Mouse (Mus musculus) urinary bladder, postnatal 25 days (tissue): ENCODE data around the gene Abhd17c.

Experiments used
- DNase-seq: peaks from one replicate; pipeline ENCODE4 v3.0.0; 2022; ENCODE audit warnings: low spot score

Gene Abhd17c

DNA sequence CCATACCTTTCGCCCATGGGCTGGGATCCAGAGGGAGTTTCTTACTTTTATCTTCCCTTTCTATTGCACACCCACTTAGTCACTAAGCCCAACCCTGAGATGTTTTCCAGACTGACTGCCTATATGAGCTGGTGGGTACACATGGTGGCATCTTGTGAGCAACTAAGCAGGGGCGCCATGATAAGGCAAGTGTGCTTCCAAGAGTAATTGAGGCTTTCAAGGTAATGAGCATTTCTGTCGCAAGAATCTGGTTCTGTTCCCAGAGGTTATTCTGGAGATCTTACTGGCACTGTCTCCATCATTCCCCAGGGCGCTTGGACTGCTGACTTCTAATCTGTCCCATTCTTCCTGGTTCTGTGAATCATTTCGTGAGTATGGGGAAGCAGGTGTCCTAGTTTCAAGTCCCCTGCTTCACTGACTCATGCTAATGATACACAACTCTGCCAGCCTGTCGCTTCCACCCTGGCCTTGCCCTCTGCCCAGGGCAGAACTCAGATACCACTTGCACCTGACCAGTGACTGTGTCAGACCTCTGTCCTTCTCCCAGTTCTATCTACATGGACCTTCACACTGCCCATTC lies 34.1 kb downstream of the Abhd17c start:
- DNase-seq = no peak

DNA sequence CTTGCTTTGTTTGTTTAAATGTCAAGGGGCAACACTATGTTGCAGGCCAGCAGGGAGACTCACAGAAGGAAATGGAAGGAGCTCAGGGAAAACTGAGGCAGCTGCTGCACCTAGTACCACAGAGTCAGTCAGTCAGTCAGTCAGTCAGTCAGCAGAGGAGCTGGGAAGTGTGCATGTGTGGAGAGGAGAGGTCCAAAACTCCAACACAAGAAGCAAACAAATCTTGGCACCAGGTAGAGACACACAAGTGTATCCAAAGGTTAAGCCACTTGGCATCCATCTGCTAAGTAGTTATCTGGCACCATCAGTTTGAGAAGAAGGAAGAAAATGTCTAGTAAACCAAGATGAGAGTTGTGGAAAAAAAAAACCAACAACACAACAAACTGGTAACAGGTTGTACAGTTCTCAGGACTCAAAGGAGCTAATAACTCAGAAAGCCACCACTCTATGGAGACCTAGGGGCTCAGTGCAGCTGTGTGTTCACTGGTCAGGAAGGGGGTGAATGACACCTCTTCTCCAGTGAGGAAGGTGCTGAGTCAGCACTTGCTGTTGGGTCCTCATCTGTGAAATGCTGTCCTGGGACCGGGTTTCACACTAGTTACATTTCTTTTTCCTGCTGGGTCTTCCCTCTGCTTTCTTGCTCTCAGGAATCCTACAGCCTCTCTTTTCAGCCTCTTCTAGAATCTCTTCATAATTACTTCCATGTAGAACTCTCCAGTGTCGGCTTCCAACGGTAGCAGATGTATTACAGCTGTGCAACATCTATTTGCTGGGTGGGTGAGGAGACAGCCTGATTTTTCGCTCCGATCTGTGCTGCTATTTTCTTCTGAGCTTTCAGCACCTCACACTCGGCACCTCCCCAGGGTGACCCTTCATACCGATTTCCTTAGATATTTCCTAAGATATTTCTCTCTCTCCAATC lies 34.8 kb downstream of the Abhd17c start:
- no peak for DNase-seq

- DNase-seq = no peak
Measured at GRCm38 (mm10) chr7:84115385-84115784, 36.3 kb downstream of the Abhd17c start.

DNA sequence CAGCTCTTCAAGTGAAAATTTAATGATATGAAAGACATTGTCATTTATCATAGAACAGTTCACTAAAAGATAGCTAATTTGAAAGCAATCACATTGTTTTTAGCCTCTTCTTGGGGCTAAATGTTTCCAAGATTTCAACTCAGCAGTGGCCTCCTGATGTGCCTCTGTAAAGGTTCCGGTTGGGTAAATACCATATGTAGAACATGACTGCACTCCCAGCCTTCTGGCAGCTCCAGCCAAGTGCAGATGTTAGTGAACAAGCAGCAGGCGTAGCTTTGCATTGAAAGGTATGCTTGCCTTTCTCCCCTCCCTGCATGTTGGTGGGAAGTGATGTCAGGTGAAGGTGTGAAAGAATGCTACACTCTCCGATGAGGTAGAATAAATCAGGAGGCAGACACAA lies 36.9 kb downstream of the Abhd17c start:
- DNase-seq = no peak

- no peak for DNase-seq
Measured at GRCm38 (mm10) chr7:84113035-84113390, 38.7 kb downstream of the Abhd17c start.

- DNase-seq = no peak
Measured at GRCm38 (mm10) chr7:84112351-84113034, 39.2 kb downstream of the Abhd17c start.

- DNase-seq = no peak
Measured at GRCm38 (mm10) chr7:84111716-84112350, 39.9 kb downstream of the Abhd17c start.

DNA sequence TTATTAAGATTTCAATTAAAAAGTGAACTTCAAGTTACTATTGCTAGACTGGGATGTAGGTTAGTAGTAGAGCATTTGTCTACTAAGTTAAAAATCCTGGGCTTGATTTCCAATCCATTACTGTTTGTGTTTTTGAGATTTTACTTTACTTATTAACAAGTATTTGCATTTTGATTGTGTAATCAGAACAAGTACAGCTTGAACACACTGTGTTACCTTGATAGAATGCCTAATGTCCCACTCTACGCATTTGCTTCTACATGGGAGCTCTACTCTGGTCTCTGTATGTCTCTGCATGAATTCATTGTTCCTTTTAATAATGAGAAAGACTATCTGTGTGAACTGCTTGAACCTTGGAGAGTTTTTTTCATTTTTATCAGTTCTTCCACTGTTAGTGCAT lies 44.8 kb downstream of the Abhd17c start:
- DNase-seq = no peak

GRCm38 (mm10) chr7:84102589-84102988 lies 49.1 kb downstream of the Abhd17c start:
- DNase-seq = no peak

DNA sequence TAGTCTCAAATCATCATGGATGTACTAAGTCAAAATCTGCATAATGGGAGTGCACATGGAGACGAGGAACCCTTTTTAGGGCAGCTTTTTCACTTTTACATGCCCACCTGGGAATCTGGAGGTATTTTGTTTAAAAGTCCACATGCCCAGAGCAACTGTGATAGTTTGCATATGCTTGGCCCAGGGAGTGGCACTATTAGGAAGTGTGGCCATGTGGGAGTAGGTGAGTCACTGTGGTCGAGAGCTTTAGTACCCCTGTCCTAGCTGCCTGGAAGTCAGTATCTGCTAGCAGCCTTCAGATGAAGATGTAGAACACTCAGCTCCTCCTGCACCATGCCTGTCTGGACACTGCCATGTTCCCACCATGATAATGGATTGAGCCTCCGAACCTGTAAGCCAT lies 51.0 kb downstream of the Abhd17c start:
- DNase-seq = no peak

- no peak for DNase-seq
Measured at GRCm38 (mm10) chr7:84098098-84098497, 53.6 kb downstream of the Abhd17c start.

GRCm38 (mm10) chr7:84096501-84096900 lies 55.2 kb downstream of the Abhd17c start:
- DNase-seq = no peak

GRCm38 (mm10) chr7:84090793-84091192 lies 60.9 kb downstream of the Abhd17c start:
- DNase-seq = no peak

DNA sequence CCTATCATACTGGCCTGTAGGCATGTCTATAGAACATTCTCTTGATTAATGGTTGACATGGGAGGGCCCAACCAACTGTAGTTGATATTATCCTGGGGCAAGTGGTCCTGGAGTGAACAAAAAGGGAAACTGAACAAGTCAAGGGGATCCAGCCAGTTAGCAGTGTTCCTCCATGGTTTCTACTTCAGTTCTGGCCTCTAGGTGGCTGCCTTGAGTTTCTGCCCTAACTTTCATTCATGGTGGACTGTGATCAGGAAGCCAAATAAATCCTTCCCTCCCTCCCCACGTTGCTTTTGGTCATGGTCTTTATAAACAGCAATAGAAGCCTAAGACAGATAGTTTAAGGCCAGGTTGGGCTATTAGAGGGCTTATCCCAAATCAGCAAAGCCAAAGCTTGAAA lies 61.9 kb downstream of the Abhd17c start:
- no peak for DNase-seq

DNA sequence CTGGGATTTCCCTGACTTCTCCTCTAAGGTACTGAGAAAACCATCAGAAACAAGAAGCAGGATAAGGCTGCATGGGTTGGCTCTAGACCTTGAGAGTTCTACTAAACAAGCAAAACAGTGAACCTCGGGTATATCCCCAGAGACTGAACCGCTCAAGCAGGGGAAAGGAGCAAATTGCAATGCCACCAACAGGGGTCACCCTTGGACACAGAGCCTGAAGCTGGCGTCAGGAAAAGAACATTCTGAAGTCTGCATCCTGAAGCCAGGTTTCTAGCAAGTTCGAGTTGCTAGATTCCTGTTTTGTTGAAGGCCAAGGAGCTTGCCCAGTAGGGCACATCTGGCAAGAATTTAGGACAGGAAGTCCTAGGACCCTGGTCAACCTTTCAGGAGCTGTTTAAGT lies 62.7 kb downstream of the Abhd17c start:
- peak; percentile 74 for DNase-seq

DNA sequence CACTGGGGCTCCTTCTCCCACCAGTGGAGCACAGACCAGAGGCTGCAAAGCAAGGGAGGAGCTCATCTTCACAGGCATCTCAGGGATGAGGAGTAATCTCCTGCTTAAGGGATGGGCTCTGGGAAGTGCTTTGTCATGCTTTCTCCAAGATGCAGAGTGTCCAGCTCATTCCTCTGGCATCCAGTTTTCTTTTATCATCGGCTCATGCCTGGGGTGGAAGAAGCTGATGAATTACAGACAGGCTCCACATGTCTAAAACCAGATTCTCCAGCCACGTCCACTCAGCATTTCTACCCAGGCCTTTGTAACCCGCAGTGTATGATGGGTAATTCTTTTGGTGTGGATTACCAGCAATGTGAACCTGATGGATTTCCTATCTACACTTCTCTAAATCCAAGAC lies 63.5 kb downstream of the Abhd17c start:
- DNase-seq = no peak

DNA sequence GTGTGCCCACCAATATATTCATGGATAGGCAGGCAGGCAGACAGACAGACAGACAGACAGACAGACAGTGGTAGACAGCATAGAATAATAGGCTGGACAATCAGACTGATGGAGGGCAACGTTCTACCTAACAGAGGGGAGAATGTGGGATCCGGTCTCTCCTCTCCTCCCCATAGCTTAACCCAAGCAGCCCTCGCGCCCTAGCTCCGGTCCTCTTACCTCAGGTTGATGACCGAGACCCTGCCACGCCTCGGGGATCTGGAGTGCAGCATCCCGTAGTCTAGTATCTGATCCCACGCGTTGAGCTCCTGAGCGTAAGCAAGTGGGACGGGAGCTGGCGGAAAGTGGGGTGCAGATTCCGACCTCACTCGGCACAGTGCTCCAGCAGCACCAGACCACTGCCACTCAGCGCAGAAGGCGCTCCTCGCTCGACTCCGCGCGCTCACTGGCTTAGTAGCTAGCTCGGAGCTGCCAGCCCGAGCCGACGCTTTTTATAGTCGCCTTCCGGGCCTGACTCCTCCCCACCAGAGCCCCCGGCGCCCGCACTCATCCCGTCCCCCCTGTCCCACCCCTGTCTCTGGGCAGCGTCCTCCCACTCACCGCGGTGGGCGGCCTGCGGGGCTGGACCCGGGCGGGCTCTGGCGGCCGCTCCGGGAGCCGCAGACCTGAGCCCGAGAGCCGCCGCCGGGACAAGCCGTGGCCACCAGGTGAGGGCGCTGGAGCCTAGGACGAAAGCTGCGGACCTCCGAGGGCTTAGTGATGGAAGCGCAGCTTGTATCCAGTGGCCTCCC lies 65.5 kb downstream of the Abhd17c start, which contains the start of gene Cemip:
TSS of gene Cemip (minus strand) at position 464 of the 791 bp plus-strand sequence.
- DNase-seq = peak; percentile 82

DNA sequence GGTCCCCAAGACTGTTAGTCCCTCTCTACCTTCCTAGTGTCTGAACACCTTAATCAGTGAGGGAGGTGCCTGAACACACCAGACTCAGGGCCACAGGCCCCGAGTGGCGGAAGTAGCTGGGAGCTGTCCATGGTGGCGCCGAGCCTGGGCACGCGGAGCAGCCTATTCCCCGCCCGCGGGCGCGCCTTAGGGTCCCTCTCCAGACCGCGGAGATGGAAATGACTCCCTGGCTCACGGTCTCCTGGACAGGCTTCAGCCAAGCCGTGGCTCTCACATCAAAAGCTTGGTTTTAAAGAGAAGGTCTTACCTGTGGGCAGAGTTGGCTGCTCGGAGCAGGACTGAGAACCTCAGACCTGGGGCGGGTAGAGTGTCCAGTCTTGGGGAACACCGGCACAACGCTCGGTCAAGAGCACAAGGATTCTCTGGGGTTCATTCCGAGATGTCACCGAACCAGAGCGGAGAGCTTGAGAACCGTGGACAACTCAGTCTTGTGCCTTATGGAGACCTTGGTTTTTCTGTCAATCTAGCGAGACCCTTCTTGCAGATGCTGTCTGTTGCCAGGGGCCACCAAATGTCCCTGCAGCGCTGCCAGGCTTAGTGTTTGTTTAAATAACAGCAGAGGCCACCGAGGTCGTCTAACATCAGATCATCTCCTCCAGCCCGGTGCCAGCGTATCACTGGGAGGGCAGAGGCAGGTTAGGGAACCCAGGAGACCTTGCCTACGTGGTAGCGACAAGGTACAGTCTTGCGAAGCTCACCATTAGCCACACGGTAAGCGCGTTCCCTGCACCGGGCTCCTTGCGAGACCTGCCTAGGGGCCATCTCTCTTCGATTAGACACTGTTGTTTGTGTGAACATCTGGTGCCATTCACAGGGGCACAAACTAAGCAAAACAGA lies 66.4 kb downstream of the Abhd17c start:
- peak; percentile 63 for DNase-seq

DNA sequence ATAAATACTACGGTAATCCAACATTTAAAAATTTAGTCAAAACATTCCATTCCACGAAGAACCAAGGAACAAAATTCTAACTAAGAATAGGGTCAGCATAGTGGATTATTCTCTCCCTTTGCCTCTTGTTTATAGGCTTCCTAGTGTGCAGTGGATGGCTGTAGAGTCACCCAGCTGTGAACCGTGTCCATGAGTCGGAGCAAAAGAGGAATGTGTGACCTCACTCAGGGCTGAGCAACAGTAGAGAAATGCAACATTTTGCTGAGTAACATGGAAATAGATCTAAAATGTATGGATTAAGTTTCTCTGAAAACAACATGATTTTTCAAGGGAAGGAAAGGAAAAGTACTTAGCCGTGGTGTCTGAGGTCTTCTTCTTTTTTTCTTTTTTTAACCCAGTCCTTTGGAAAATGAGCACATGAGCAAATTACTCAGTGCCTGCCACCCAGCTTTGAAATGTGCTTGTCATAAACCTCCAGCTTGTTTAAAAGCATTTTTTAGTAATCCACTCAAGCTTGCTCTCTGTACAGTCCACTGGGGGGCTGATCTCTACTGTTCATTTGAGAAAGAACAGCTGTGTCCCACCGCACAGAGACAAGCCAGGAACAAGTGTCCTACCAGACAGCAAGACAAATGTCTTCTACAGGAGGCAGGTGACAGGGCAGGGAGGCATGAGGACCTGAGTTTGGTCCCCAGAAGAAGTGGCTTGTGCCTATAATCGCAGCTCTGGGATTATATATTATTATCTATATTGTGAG lies 74.3 kb downstream of the Abhd17c start:
- no peak for DNase-seq

DNA sequence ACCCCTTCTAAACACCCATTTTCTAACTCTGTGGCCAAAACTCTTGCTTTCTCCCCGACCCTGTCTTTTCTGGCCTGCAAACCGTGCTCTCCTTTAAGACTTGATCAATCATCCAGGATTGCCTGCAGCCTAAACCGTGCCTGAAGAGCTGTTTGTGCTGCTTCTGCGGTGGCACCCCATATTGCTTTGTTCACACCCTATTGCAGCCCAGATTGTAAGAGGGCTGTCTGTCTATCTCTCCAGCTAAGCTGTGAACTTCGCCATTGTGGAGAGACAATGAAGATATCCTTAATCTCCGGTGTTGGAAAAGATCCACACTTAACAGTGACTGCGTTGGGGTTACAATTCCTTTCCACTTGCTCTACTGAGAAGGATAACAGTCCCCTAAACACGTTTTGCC lies 77.4 kb downstream of the Abhd17c start:
- DNase-seq = no peak
